Mouse (Mus musculus): ENCODE results near the gene Tmtc4. TPM values are rescaled to one million over a fixed set of nuclear protein-coding genes. Genes with fewer than 3 reads are reported as not detected.

Tmtc4 gene
- 10 to 100 TPM; 29.2 to 44.6 TPM for total RNA-seq (2021)
- long read RNA-seq, experiment 1, transcript Tmtc4-201 (18 exons, 3,416 nt), result major isoform, 11 of 22 reads
- long read RNA-seq, experiment 1, partial matches to known transcripts, result 0 of 22 reads
- long read RNA-seq, experiment 1, other reads (novel, unspliced or antisense), result 8 of 22 reads
- long read RNA-seq, experiment 2, transcript Tmtc4-201 (18 exons, 3,416 nt), result major isoform, 28 of 49 reads
- long read RNA-seq, experiment 2, partial matches to known transcripts, result 3 of 49 reads
- long read RNA-seq, experiment 2, other reads (novel, unspliced or antisense), result 18 of 49 reads

GRCm38 (mm10) chr14:122983226-122984215 lies at the start of gene Tmtc4:
Gene Tmtc4, minus strand, starts transcription at chr14:122984035.
- peak; percentile 86 to 89 for DNase-seq (ENCODE audit: low spot score in 2 of 2)

- DNase-seq (ENCODE audit: low spot score in 2 of 2), result no peak
Measured at GRCm38 (mm10) chr14:123032435-123032834, 48.6 kb upstream of the Tmtc4 start.

- no peak for DNase-seq (ENCODE audit: low spot score in 2 of 2)
Measured at GRCm38 (mm10) chr14:123027876-123028275, 44.0 kb upstream of the Tmtc4 start.

GRCm38 (mm10) chr14:123022981-123023380 lies 39.1 kb upstream of the Tmtc4 start:
- DNase-seq (ENCODE audit: low spot score in 2 of 2), result no peak

GRCm38 (mm10) chr14:123016310-123016709 lies 32.5 kb upstream of the Tmtc4 start:
- DNase-seq (ENCODE audit: low spot score in 2 of 2), result no peak

- DNase-seq (ENCODE audit: low spot score in 2 of 2), result no peak
Measured at GRCm38 (mm10) chr14:123015687-123016086, 31.9 kb upstream of the Tmtc4 start.

GRCm38 (mm10) chr14:123009108-123010018 lies 25.5 kb upstream of the Tmtc4 start:
- DNase-seq (ENCODE audit: low spot score in 2 of 2), result no peak

GRCm38 (mm10) chr14:123008672-123009071 lies 24.8 kb upstream of the Tmtc4 start:
- no peak for DNase-seq (ENCODE audit: low spot score in 2 of 2)

GRCm38 (mm10) chr14:123003715-123004114 lies 19.9 kb upstream of the Tmtc4 start:
- no peak for DNase-seq (ENCODE audit: low spot score in 2 of 2)

- no peak for DNase-seq (ENCODE audit: low spot score in 2 of 2)
Measured at GRCm38 (mm10) chr14:123001391-123001790, 17.6 kb upstream of the Tmtc4 start.

GRCm38 (mm10) chr14:122997465-122997864 lies 13.6 kb upstream of the Tmtc4 start:
- no peak for DNase-seq (ENCODE audit: low spot score in 2 of 2)

- no peak for DNase-seq (ENCODE audit: low spot score in 2 of 2)
Measured at GRCm38 (mm10) chr14:122993935-122994334, 10.1 kb upstream of the Tmtc4 start.

- no peak for DNase-seq (ENCODE audit: low spot score in 2 of 2)
Measured at GRCm38 (mm10) chr14:122992937-122993336, 9.1 kb upstream of the Tmtc4 start.

- no peak for DNase-seq (ENCODE audit: low spot score in 2 of 2)
Measured at GRCm38 (mm10) chr14:122990521-122991052, 6.8 kb upstream of the Tmtc4 start.

GRCm38 (mm10) chr14:122986404-122986803 lies 2.6 kb upstream of the Tmtc4 start:
- no peak for DNase-seq (ENCODE audit: low spot score in 2 of 2)

GRCm38 (mm10) chr14:122982571-122983225 lies 1.1 kb downstream of the Tmtc4 start:
- DNase-seq (ENCODE audit: low spot score in 2 of 2), result peak; percentile 46 to 47

GRCm38 (mm10) chr14:122981831-122982485 lies 1.9 kb downstream of the Tmtc4 start:
- no peak for DNase-seq (ENCODE audit: low spot score in 2 of 2)

- DNase-seq (ENCODE audit: low spot score in 2 of 2), result no peak
Measured at GRCm38 (mm10) chr14:122978871-122979270, 5.0 kb downstream of the Tmtc4 start.

- no peak for DNase-seq (ENCODE audit: low spot score in 2 of 2)
Measured at GRCm38 (mm10) chr14:122977797-122978140, 6.1 kb downstream of the Tmtc4 start.

Measured in adrenal gland, postnatal 4 days (tissue).